Mouse (Mus musculus) kidney, postnatal 0 days (tissue): ENCODE measurements around the gene Creb1. TPM values are rescaled to one million over a fixed set of nuclear protein-coding genes. Genes with fewer than 3 reads are reported as not detected.

Source experiments
- ATAC-seq: fragments of 200-750 bp; cut with Nextera tagmentation; replicated peaks from 2 replicates; pipeline ENCODE4 v1.8.0; 2017; ENCODE audit warnings: low read depth, moderate number of reproducible peaks, moderate TSS enrichment, moderate library complexity; ENCODE audit not compliant: low FRiP score
- DNase-seq: peaks from one replicate; pipeline ENCODE4 v3.0.0-alpha.2; 2016; ENCODE audit warnings: low spot score
- H3K27ac ChIP-seq: fragments of 300-500 bp; sonication (generic); 2 replicates; pipeline ENCODE4 v1.5.1; 2014; ENCODE audit warnings: mild to moderate bottlenecking
- H3K27me3 ChIP-seq: fragments of 300-500 bp; sonication (generic); 2 replicates; pipeline ENCODE4 v1.6.1; 2014; ENCODE audit warnings: low read length, mixed read lengths; ENCODE audit not compliant: insufficient read depth
- H3K36me3 ChIP-seq: fragments of 300-500 bp; sonication (generic); 2 replicates; pipeline ENCODE4 v1.6.1; 2014; ENCODE audit warnings: low read length, mixed read lengths; ENCODE audit not compliant: insufficient read depth
- H3K4me1 ChIP-seq: fragments of 300-500 bp; sonication (generic); replicated peaks from 2 replicates; pipeline ENCODE4 v1.6.1; 2014; ENCODE audit warnings: antibody characterized with exemption, low read length, mixed read lengths; ENCODE audit not compliant: insufficient read depth
- H3K4me2 ChIP-seq: fragments of 300-500 bp; sonication (generic); 2 replicates; pipeline ENCODE4 v1.6.1; 2014; ENCODE audit warnings: mild to moderate bottlenecking, low read length, moderate library complexity, mixed read lengths
- H3K4me3 ChIP-seq: fragments of 300-500 bp; sonication (generic); replicated peaks from 2 replicates; pipeline ENCODE4 v1.5.1; 2014; ENCODE audit warnings: low read depth, low read length
- H3K9ac ChIP-seq: fragments of 300-500 bp; sonication (generic); 2 replicates; pipeline ENCODE4 v1.6.1; 2014; ENCODE audit warnings: low read depth, low read length
- H3K9me3 ChIP-seq: fragments of 300-500 bp; sonication (generic); replicated peaks from 2 replicates; pipeline ENCODE4 v1.6.1; 2016; ENCODE audit warnings: low read length, inconsistent platforms, mixed read lengths
- CTCF ChIP-seq: IDR thresholded peaks from 2 replicates; pipeline ENCODE4 v1.5.1; 2016; ENCODE audit warnings: antibody characterized with exemption, low read depth, mild to moderate bottlenecking, moderate library complexity
- WGBS: fragments of 180-500 bp; shearing (Covaris S2); extraction: QIAGEN DNeasy Blood & Tissue Kit; methylation state at CpG from one replicate; pipeline ENCODE4 v1.1.7; 2014; 5-methylcytosine and 5-hydroxymethylcytosine counted together
- polyA plus RNA-seq: library from polyadenylated mRNA; unstranded; fragments of >200 nt; fragmentation: Nextera tagmentation; extraction: Ambion mirVana; gene quantifications from 2 replicates; pipeline ENCODE4 v1.2.1, GENCODE M21; 2015

The Creb1 gene
- polyA plus RNA-seq, 1 experiment from 2014 or later, result 18.1 TPM

DNA sequence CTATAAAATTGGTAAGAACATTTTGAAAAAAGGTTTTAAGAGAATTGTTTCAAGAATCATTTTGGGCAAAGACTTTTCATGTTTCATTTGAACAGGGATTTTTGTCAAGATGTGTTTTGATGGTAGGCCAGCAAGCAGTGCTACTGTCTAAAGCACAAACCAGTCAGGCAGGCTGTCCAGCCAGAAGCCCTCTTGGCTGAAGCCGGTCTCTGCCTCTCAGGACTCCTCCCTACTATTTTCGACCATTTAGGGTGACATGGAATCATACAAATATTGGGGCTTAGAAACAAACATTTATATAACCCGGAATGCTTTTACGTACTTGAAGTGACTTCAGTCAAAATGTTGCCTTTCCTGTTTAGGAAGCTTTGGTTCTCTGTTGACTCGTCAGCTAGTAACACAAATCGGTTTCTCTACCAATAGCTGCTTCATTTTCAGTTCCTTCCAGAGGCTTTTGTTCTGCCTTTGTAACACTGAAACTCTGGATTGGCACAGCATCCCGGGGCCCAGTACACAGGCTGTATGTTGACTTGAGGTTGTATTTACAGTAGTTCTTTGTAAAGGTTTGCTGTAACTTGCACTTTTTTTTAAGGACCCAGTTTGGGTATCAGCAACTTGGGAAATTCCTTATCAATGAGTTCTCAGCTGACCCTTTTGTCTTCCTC is 68.1 kb downstream of the Creb1 start:
- H3K4me2 ChIP-seq, result no peak overlapping the region
- H3K4me3 ChIP-seq, result no peak overlapping the region
- 0 out of 2 replicates have a peak, but pooled peaks cover 1% of the 10 kb centered on the region for H3K36me3 ChIP-seq
- DNase-seq (no peak), ATAC-seq (no peak)
- no peak overlapping the region for H3K9ac ChIP-seq
- no peaks in the 10 kb centered on the region for H3K27me3 ChIP-seq
- TF ChIP-seq CTCF, result no peak
- 88% methylated on average over 7 of the region's 7 CpGs for WGBS
- H3K27ac ChIP-seq, result no peak overlapping the region
- H3K9me3 ChIP-seq, result no peaks in the 10 kb centered on the region
- H3K4me1 ChIP-seq, result no peaks in the 10 kb centered on the region

DNA sequence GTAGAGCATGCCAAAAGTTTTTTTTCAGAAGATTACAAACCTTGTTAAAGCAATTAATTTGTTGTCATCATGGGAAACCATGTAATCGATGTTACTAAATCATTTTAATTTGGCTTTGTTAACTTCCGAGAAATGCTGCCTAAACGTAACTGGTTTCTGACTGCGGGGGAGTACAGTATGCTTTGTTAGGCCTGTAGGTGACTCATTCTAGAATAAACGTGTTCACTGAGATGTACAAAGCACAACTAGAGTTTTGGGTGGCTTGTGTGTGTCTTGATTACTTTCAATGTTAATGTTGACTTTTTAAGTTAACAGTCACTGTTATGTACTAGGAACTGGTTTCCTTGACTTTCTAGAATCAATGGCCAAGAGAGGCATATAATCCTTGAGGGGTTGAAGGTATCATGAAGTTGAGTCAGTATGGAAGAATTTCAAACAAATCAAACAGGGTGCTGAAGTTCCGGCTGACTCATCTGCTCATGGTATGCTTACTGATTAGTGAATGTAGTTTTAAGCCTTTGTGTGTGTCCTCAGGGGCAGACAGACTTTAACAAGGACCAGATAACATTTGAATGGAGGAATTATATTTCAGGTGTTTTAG is 68.9 kb downstream of the Creb1 start:
- H3K9me3 ChIP-seq, result no peaks in the 10 kb centered on the region
- TF ChIP-seq CTCF, result no peak
- 52% methylated on average over 6 of the region's 6 CpGs for WGBS
- no peak overlapping the region for H3K4me3 ChIP-seq
- H3K27me3 ChIP-seq, result no peaks in the 10 kb centered on the region
- no peak for ATAC-seq
- no peak overlapping the region for H3K27ac ChIP-seq
- no peak overlapping the region for H3K4me2 ChIP-seq
- DNase-seq, result no peak
- 0 out of 2 replicates have a peak, but pooled peaks cover 5% of the 10 kb centered on the region for H3K36me3 ChIP-seq
- H3K4me1 ChIP-seq, result no peaks in the 10 kb centered on the region
- H3K9ac ChIP-seq, result no peak overlapping the region

DNA sequence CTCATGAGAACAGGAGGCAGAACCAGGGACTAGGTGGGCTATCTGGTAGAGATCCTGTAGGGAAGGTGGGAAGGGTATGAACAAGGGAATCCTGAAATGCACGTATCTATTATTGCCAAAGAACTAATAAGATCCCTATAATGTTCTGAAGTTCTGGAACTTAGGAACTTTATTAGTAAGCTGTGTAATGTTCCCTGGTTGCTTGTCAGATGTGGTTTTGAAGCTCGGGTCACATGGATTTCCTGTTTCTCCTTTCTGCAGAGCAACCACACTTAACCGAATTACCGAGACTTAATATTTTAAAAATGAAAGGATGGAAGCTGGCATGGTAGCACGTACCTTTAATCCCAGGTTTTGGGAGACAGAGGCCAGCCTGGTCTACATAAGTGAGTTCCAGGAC is 70.9 kb downstream of the Creb1 start:
- ATAC-seq (no peak), DNase-seq (no peak)
- no peak overlapping the region for H3K4me2 ChIP-seq
- H3K4me1 ChIP-seq, result no peaks in the 10 kb centered on the region
- no peak for TF ChIP-seq CTCF
- WGBS, result 89% methylated on average over 5 of the region's 5 CpGs
- no peaks in the 10 kb centered on the region for H3K27me3 ChIP-seq
- H3K36me3 ChIP-seq, result peaks cover 11% of the 10 kb centered on the region
- H3K9ac ChIP-seq, result no peak overlapping the region
- H3K27ac ChIP-seq, result no peak overlapping the region
- no peak overlapping the region for H3K4me3 ChIP-seq
- H3K9me3 ChIP-seq, result no peaks in the 10 kb centered on the region

DNA sequence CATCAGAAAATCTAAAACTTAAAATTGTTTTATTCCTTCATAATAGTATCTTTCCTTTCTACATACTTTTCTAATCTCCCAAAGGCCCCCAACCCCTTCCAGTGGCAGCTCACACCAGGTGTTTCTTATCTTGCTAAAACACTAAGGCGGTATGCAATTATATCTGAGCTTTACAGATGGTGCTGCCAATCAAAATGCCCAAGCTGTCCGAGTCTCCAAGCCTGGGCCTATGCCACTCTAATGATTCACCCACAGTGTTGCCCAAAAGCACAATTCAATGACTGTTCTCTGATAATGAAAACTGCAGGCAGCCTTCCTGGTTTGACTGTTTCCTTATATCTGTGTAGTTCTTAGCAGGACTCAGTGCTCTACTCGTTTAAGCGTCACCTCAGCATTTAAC is 76.7 kb downstream of the Creb1 start:
- ATAC-seq, result no peak
- Histone ChIP-seq H3K36me3 (peaks cover 17% of the 10 kb centered on the region), H3K4me2 (no peak overlapping the region), H3K27ac (no peak overlapping the region), H3K4me3 (no peak overlapping the region), H3K9ac (no peak overlapping the region), H3K27me3 (no peaks in the 10 kb centered on the region), H3K4me1 (no peaks in the 10 kb centered on the region), H3K9me3 (no peaks in the 10 kb centered on the region)
- no peak for TF ChIP-seq CTCF
- no peak for DNase-seq
- 75% methylated on average over 4 of the region's 4 CpGs for WGBS

DNA sequence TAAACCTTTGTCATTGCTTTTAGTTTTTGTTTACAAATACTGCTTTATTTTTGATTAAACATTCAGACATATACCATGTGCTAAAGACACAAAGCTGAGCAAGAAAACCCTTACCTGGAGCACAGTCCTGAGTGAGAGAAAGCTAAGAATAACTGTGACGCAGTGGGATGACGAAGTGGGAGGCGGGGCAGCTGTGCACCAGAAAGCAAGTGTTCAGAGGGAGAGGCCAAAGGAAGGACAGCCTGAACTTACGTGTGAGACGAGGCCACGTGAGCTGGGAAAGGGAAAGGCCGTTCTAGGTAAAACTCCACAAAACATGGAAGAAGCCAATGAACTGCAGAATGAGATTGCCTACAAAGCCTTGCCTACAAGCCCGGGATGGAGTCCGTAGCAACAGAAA is 77.5 kb downstream of the Creb1 start:
- no peaks in the 10 kb centered on the region for H3K4me1 ChIP-seq
- ATAC-seq (no peak), DNase-seq (no peak)
- no peaks in the 10 kb centered on the region for H3K27me3 ChIP-seq
- H3K36me3 ChIP-seq, result peaks cover 17% of the 10 kb centered on the region
- H3K27ac ChIP-seq, result no peak overlapping the region
- no peaks in the 10 kb centered on the region for H3K9me3 ChIP-seq
- 80% methylated on average over 9 of the region's 9 CpGs for WGBS
- no peak overlapping the region for H3K4me3 ChIP-seq
- no peak overlapping the region for H3K4me2 ChIP-seq
- TF ChIP-seq CTCF, result no peak
- no peak overlapping the region for H3K9ac ChIP-seq

DNA sequence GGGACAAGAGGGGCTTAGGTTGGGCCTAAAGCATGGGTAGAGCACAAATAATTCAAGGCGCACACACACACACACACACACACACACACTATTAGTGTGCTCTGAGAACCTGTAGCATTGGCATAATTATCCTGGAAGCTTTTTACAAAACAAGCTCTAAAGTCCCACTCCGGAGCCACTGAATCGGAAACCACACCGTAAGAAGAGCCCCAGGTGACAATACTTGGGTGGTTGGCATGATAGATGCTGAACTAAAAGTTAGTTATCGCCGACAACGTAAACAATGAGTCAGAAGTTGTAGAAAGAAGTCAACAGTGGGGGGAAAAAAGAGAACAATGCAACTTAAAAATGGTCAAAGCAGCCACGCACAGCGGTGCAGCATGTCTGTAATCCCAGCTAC is 81.9 kb downstream of the Creb1 start:
- no peak for DNase-seq
- Histone ChIP-seq H3K4me2 (no peak overlapping the region), H3K9ac (no peak overlapping the region), H3K9me3 (no peaks in the 10 kb centered on the region), H3K27ac (no peak overlapping the region), H3K36me3 (0 out of 2 replicates have a peak, but pooled peaks cover 3% of the 10 kb centered on the region), H3K4me1 (0 out of 2 replicates have a peak, but pooled peaks cover 4% of the 10 kb centered on the region), H3K27me3 (no peaks in the 10 kb centered on the region), H3K4me3 (no peak overlapping the region)
- TF ChIP-seq CTCF, result no peak
- WGBS, result 88% methylated on average over 9 of the region's 9 CpGs
- ATAC-seq, result no peak
